Mouse (Mus musculus) gastrocnemius, postnatal 25 days (tissue): ENCODE measurements around the gene Kif11. TPM values are rescaled to one million over a fixed set of nuclear protein-coding genes. Genes with fewer than 3 reads are reported as not detected.

ENCODE experiments used
- DNase-seq: peaks from one replicate; pipeline ENCODE4 v3.0.0; 2022
- long read RNA-seq, 2 experiments: library from polyadenylated mRNA; stranded (forward); transcript quantifications; one replicate each; pipeline ENCODE4 v2.0.0; 2021
- total RNA-seq, 2 experiments: library from RNA; stranded (reverse); gene quantifications; 1 replicate in 1 of 2; 2 replicates in 1 of 2; pipeline ENCODE4 v1.2.3; 2021

Kif11 gene
- 1 to 10 TPM in 1 of 2 experiments, under 1 TPM in 1; 0.69 to 1.0 TPM for total RNA-seq
- long read RNA-seq, experiment 1, partial matches to known transcripts: 1 of 1 reads
- long read RNA-seq, experiment 1, other reads (novel, unspliced or antisense): 0 of 1 reads
- long read RNA-seq, experiment 2, partial matches to known transcripts: 0 of 1 reads
- long read RNA-seq, experiment 2, other reads (novel, unspliced or antisense): 1 of 1 reads

DNA sequence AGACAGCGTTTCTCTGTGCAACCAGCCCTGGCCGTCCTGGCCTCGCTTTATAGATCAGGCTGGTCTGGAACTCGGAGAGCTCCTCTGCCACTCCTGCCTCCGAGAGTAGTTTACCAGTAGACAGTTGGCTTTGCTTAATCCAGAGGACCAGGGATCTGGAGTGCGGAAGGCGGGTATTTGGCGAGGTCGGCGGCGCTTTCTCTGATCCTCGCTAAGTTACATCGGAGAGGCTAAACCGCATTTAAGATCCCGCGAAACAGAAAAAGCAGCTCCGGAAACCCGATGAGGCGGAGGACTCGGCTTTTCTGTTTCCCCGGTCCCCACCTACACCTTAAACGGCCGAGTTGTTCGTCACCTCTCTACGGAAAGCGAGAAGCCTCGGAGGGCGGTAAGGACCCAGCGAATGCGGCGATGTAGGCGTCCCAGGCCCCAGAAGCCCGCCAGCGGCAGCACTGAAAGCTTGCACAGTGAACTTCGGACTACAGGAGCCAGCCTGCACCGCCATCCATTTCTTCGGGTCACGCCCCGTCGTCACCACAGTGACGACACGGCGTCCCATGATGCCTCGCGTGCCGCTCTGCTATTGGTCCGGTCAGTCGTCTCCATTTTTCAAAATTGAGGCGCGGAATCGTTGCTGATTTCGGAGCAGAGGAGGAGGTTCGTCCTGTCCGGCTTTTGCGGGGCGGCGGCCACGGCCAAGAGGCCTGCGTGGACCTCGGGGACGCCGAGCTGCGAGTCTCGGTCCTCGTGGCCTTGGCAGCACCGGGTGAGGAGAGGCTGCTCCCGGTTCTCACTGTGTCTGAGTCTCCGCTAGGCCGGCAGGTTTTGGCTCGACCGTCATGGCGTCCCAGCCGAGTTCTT is at the start of gene Kif11:
Kif11 (plus strand) TSS at position 649 of the 861 bp plus-strand sequence.
- peak; percentile 94 for DNase-seq

DNA sequence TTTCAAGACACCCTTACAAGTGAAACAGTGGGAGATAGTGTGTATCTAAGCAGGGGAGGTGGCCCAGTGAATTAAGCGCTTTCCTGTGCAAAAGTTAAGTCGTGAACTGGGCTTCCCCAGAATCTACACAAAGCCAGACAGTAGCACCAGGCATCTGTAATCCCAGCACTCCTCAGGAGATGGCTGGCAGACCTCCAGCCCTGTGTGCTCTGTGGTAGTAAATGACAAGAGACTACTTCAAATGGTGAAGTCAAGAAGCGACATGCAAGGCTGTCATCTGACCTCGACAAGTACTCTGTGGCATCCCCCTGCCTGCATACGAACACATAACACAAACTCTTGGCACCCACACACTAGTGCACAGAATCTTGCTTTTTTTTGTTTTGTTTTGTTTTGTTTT is 49.0 kb upstream of the Kif11 start:
- no peak for DNase-seq

DNA sequence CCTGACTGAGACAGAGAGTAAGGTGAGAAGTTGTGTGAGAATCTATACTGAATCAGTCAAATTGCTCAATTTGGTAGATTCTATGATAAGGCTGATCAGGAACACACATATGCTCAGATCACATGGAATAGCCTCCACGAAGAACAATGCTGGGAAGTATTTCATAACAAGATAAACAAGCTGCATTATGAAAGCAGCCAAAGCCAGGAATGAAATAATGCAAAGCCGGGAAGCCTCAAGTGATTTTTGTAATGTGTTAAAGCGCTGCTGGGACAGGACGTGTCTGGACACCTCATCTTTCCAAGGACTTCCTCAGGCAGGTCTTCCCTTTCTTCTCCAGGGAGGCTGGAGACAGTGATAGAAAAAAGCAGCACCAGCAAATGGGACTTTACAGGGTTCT is 43.5 kb upstream of the Kif11 start:
- no peak for DNase-seq

DNA sequence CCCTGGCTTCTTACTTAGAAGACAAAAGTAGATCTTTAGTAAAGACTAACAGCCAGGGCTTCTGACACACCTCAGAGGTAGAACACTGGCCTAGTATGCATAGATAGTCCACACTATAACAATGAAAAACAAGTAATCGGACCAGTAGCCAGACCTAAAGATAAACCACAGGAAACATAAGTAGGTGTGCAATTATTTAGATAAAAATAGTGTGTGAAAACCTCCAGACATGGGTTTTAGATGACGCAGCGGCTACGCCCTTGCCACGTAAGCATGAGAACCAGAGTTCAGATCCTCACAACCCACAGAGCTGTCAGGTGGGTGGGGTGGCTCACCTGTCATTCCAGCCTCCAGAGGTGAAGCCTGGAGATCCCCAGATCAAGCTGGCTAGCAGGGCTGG is 42.8 kb upstream of the Kif11 start:
- no peak for DNase-seq

DNA sequence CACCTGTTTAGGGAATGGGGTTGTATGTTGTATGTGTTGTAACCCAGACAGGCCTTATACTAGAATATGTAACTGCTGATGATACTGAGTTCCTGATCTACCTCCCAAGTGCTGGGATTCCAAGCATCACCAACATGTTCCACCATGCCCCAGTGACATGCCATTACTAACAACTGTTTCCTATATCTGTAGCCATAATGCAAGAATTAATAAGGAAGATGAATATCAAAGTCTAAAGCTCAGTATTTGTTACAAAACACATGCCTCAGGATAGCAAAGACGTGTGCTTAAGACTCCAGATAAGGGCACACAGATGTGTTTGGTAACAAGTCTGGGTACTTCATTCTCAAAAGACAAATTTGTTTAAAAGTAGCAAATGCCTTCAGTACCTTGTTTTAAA is 40.8 kb upstream of the Kif11 start:
- no peak for DNase-seq

DNA sequence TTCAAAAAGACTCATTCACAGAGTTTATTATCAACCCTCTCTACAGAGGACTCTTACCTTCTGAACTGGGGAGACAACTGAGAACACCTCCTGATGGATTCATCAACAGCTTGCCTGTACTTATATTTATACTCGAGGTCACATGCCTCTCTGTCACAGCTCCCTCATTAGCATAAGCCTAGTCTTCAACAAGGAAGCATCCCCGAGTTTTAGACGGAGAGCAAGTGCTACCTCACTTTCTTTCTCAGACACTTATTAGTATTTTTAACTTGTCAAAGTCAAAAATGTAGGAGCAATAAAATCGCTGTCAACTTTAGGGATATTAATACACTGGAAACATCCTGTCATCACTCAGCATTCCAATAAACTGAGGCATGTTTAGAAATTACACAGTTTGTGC is 38.5 kb upstream of the Kif11 start, which contains the start of gene Ide:
Ide (minus strand) TSS at position 101 of the 400 bp plus-strand sequence.
- no peak for DNase-seq

DNA sequence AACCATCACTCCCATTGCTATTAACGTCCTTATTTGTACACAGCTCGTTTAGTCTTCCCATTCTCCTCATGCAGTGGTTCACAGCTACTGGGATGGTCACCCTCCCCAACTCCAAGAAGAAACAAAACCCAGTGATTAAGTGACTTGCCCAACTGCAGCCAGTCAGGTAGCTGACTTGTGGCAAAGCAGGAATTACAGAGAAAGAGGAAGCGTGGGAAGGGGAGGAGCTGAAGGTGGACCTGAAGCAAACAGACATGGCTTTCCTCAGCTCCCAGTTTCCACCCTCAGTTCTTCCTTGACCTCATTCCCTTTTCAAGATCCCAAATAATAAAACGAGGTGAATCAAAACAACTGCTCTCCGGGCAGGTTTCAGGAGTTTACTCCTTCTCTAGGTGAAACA is 35.7 kb upstream of the Kif11 start:
- DNase-seq: no peak

DNA sequence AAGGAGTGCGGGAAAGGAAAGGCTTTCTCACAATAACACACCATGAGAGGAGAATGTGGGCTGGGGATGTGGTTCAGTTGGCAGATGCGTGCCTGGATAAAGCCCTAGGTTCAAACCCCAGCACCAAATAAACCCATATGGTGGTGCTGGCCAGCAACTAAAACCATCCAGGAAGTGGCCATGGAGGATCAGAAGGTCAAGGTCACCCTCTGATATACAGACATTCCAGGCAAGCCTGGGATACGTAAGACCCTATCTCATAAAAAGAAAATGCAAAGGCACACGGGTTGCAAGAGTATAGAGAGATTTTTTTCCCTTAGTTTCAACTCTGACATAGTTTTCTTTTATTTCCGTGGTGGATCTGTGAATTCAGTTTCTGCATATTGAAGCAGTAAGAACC is 35.3 kb upstream of the Kif11 start:
- no peak for DNase-seq

DNA sequence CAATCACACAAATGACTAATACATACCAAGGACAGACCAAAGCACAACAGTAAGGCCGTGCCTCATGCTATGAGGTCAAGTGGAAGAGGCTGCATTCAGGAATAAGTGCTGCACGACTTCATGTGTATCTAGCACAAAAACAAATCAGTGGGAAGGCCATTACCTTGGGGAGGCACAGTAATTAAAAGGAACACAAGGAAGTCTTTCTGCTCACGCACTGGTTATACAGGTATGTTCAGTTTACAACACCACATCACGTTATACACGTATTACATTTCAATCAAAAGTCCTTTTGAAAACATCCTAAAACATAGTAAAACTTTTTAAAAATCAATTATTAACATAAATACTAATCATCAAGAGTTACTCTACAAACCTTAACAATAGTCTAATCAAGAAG is 32.3 kb upstream of the Kif11 start:
- no peak for DNase-seq

DNA sequence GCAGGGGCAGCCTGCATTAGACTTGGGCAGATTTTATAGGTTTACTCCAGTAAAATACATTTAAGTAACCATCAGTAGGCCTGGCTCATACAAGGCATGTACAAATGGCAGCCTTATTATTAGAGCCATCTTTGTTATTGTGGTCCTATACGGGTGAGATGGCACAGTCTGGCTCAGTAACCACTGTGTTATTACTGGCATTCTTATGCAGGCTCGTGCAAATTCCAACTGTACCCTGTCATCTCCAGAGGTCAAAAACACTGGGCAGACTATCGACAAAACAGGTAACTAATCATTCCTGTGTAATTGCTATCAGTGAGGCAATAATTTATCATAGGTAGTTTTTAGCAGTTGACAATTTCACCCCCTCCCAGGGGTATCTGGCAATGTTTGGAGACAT is 29.9 kb upstream of the Kif11 start:
- DNase-seq: no peak

DNA sequence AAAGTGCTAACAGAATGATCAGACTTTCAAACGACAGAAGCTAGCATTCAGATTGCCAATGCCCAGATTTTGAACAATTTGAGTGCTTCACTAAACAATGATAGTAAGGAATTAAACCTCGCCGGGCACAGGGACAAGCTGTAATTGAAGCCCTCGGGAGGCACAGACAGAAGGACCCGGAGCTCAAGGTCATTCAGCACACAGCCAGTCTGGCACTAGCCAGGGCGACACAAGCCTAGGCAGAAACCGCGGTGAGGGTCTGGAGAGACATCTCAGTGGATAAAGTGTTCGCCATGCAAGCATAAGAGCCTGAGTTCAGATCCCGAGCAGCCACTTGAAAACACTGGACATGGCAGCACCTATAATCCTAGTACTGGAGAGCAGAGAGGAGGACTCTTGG is 27.9 kb upstream of the Kif11 start:
- peak; percentile 15 for DNase-seq

DNA sequence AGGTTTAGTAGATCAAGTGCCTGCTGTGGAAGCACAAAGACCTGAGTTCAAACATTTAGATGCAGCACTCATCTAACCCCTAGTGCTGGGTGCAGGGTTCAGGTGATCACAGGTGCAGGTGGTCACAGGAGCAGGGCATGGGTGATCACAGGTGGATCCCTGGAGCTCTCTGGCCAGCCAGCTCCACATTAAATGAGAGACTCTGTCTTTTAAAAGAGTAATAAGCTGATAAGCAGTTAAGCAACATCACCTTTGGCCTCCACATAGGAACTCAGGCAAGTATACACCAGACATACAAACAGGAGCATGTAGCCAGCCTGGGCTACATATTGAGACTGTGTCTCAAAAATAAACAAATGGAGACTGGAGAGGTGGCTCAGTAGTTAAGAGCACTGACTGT is 27.3 kb upstream of the Kif11 start:
- no peak for DNase-seq

DNA sequence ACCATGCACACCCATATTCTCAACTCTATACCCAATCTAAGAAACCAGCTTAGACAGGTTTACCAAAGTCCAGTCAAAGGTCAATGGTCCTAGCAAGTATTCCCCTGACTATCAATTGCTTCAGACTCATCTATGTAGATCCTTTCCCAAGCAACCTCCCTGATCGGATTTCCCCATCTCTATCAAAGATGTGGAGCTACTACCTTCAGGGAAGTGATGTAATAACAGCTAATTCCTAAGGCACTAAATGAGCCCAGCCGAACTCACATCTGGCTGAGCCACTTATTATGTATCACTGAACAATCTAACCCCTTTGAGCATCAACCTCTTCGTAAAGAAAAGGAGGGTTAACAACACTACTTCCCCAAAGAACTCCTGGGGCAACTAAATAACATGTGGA is 23.4 kb upstream of the Kif11 start:
- DNase-seq: no peak

DNA sequence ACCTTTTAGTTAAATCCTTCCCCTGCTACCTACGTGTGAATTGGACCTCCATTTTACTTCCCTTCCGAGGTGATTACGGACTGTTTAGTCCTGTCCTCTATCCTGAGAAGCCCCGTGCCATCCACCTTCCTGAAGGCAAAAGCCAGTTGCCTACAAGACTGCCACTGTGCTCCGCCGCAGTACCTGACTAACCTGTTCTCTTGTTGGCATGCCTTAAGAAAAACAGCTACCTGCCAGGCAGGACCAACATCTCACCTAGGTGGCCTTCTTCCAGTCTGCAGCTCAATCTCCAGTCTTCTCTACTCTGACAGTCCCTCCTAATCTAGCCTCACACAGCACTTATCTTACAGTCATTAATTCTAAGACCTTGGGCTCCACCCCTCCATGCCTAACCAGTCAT is 22.9 kb upstream of the Kif11 start:
- DNase-seq: no peak

DNA sequence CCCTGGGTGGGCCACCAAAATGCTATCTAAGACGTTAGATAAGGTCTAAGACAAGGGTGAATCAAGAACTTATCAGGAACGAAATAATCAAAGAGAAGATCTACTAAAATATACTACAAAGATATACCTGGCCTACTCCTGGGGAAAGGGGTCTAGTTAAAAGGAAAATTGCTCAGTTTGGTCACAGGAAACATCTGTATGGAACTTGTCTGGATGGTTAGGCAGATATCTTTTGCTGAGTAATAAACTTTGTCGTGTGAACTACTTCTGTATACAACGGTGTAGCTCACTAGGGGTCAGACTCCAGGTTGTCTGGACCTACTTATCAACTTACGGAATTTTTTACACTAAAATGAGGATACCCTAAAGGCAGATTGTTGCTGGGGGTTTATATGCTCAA is 16.2 kb upstream of the Kif11 start:
- DNase-seq: no peak

DNA sequence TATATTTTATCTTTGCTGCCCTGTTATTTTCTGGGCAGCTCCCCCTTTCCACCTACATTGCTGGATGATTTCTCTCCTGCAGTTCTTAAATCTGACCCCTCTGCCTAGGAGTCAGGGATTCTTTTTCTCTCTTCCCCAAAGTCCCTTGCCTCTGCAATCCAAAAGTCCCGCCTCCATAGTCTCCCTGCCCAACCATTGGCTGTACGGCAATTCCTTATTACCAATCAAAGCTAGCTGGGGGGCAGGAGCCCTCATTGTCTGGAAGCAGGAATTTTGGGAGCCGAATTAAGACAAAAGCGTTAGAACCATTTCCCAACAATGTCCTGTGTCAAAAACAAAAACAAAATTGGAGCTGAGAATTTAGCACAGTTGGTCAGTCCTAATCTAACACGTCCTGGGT is 13.7 kb upstream of the Kif11 start:
- no peak for DNase-seq

DNA sequence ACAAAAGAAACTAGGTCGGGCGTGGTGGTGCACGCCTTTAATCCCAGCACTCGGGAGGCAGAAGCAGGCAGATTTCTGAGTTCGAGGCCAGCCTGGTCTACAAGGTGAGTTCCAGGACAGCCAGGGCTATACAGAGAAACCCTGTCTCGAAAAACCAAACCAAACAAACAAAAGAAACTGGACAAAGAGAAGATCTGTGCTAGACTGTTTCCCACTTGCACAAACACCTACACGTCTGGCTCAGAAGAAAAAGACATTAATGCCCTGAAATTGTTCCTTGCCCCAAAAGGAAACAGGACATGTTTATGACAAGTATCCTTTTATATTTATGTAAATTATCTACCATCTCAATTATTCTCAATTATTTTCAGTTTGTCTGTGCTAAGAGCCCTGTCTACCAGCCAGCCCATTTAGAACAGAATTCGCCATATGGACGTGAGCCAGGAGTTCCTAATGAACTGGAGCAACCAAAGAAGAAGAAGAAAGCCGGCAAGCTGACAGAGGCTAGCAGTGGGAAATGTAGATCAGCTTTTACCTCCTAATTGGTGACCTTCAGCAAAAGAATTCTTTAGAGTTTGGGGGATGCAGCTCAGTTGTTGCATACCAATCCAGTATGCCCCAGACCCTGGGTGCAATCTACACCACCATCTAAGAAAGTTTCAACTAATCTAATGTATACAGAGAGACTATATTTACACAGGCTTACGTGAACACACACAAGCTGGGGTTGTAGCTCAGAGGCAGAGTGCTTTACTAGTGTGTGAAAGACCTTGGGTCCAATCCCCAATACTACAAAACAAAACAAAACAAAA is 12.9 kb upstream of the Kif11 start:
- DNase-seq: no peak

DNA sequence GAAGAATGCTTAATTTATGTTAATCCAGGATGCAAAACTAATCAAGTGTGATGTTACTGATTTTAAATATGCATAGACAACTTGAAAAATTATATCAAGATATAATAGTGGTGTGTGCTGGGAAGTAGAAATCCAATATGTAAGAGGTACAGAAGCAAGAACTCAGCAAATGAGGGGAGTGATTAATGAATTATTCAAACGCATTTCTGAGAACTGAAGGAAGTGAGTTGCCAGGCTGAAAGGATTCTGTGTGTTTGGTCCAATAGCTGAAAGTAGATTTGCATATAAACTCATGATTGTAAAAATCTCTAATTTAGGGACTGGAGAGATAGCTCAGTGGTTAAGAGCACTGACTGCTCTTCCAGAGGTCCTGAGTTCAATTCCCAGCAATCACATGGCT is 7.2 kb upstream of the Kif11 start:
- no peak for DNase-seq

DNA sequence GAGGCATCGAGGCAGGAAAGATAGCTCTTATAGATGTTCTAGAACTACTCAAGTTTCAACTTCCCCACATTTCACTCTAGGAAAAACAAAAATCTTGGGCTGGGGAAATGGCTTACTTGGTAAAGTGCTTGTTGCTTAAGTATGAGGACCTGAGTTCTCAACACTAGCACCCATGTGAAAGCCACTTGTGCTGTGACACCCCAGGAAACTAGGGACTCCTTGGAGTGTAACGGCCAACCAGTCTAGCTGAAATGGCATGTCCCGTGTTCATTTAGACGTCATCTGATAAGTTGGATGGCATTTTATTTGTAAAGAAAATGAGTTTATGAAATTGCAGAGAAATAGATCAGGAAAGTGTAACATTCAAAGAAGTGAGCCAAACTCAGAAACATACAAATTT is 6.3 kb upstream of the Kif11 start:
- no peak for DNase-seq

DNA sequence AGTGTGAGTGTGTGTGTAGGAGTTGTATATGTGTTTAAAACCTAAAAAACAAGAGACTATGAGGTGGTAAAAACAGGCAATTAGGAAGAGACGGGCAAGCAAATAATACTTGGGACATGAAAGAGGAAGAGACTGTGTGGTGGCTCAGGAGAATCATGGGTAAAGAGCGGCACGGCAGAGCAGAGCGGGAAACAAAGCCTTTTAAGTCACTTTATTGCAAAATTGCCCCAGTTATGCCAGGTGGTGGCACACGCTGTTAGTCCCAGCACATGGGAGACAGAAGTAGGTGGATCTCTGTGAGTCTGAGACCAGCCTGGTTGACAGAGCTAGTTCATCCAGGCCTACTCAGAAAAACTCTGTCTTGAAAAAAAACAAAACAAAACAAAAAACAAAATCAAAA is 5.8 kb upstream of the Kif11 start:
- no peak for DNase-seq

DNA sequence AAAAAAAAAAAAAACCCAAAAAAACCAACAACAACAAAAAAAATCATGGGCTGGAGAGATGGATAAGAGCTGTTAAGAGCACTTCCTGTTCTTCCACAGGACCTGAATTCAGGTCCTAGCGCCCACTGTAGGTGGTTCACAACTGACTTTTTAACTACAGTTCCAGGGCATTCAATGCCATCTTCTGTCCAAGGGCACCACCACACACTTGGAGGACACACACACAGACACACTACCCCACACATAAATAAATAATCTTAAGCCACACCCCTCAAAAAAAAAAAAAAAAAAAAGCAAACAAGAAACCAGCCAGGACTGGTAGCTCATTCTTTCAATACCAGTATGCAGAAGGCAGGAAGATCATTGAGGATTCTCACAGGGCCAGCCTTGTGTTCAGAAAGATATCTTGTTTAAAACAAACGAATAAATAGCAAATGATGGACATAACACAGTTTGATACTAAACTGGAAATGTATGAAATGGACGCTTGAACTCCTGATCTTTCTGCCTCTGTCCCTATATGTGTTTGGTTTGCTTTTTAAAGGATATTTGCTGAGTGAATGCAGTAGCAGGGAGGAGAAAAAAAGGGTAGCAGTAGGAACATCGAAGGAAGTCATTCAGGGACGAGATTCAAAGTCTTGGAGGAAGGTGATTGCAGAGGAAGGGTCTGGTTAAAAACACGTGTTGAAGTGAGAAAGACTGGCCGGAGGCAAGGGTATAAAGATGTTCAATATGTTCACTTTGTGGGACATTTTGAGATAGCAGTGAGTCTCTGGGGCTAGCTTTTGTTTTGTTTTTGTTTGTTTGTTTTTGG is 1.1 kb upstream of the Kif11 start:
- DNase-seq: no peak

DNA sequence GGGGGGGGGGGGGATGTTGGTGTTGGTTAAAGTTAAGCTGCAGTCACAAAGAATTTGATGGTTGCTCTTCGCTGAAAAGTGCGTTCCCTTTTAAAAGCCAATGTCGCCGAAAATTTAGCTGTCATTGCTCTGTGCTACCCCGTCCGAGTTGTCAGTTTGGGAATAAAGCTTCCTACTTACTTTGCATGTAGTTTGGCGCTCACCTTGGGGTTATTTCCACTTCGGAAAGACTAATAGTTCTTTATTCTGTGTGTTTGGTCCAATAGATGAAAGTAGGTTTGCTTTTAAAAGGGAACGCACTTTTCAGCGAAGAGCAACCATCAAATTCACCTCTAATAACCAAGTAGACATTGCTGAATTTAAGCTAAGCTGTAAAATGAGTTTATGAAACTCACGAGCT is 638 bp downstream of the Kif11 start:
- no peak for DNase-seq
